Mouse (Mus musculus) thymus, adult 2 months (tissue): ENCODE data around the gene Tmem240. TPM values are rescaled to one million over a fixed set of nuclear protein-coding genes. Genes with fewer than 3 reads are reported as not detected.

Source experiments
- DNase-seq: peaks from one replicate; pipeline ENCODE4 v3.0.0; 2021
- H3K27ac ChIP-seq: fragments of 200-500 bp; 2 replicates; pipeline ENCODE4 v1.5.1; 2012; ENCODE audit warnings: low read length, control low read depth; ENCODE audit not compliant: control insufficient read depth, insufficient read depth
- H3K27me3 ChIP-seq: fragments of 200-500 bp; 2 replicates; pipeline ENCODE4 v1.6.1; 2012; ENCODE audit warnings: mild to moderate bottlenecking, low read length, moderate library complexity, mixed read lengths; ENCODE audit not compliant: control insufficient read depth, insufficient read depth
- H3K36me3 ChIP-seq: fragments of 200-500 bp; 2 replicates; pipeline ENCODE4 v1.6.1; 2012; ENCODE audit warnings: mild to moderate bottlenecking, low read length, moderate library complexity; ENCODE audit not compliant: control insufficient read depth, insufficient read depth
- H3K4me1 ChIP-seq: fragments of 200-500 bp; replicated peaks from 2 replicates; pipeline ENCODE4 v1.6.1; 2012; ENCODE audit warnings: low read length; ENCODE audit not compliant: control insufficient read depth, insufficient read depth
- H3K4me3 ChIP-seq: fragments of 200-500 bp; 2 replicates; pipeline ENCODE4 v1.5.1; 2012; ENCODE audit warnings: mild to moderate bottlenecking, low read length, control low read depth, moderate library complexity; ENCODE audit not compliant: control insufficient read depth, insufficient read depth
- CTCF ChIP-seq: fragments of 200-500 bp; IDR thresholded peaks from 2 replicates; pipeline ENCODE4 v1.5.1; 2012; ENCODE audit warnings: mild to moderate bottlenecking, control low read depth, low read length, moderate library complexity, borderline replicate concordance; ENCODE audit not compliant: control insufficient read depth, poor library complexity, insufficient read depth; ENCODE audit errors: extremely low read depth
- POLR2A ChIP-seq: fragments of 200-500 bp; IDR thresholded peaks from 2 replicates; pipeline ENCODE4 v1.6.1; 2012; ENCODE audit warnings: mild to moderate bottlenecking, low read length, control low read depth, moderate library complexity; ENCODE audit not compliant: control insufficient read depth, poor library complexity, insufficient read depth; ENCODE audit errors: extremely low read depth
- WGBS: fragments of 180-500 bp; shearing (Covaris S2); methylation state at CpG from one replicate; pipeline ENCODE4 v1.1.7; 2018; 5-methylcytosine and 5-hydroxymethylcytosine counted together
- polyA plus RNA-seq: library from polyadenylated mRNA; depleted of rRNA; stranded (reverse); fragments of >200 nt; gene quantifications from 2 replicates; pipeline ENCODE4 v1.2.3, GENCODE M21; 2012

Tmem240 gene
- polyA plus RNA-seq, 1 experiment, result 4.9 TPM

- Histone ChIP-seq H3K27ac (no peak overlapping the region), H3K4me1 (peaks cover 18% of the 10 kb centered on the region), H3K27me3 (no peaks in the 10 kb centered on the region), H3K4me3 (no peak overlapping the region), H3K36me3 (no peaks in the 10 kb centered on the region)
- DNase-seq, result no peak
- WGBS, result 76% methylated on average over 24 of the region's 24 CpGs
- no peak for TF ChIP-seq POLR2A
- TF ChIP-seq CTCF, result no peak
These were observed 36.0 kb downstream of the Tmem240 start for GRCm38 (mm10) chr4:155770626-155771025.

- TF ChIP-seq POLR2A (no peak), CTCF (no peak)
- 87% methylated on average over 2 of the region's 2 CpGs for WGBS
- DNase-seq, result no peak
- Histone ChIP-seq H3K27ac (no peak overlapping the region), H3K36me3 (no peaks in the 10 kb centered on the region), H3K4me3 (no peak overlapping the region), H3K27me3 (no peaks in the 10 kb centered on the region), H3K4me1 (peaks cover 18% of the 10 kb centered on the region)
These were observed 37.1 kb downstream of the Tmem240 start for GRCm38 (mm10) chr4:155771706-155772105.

- peaks cover 18% of the 10 kb centered on the region for H3K4me1 ChIP-seq
- no peak overlapping the region for H3K4me3 ChIP-seq
- H3K27ac ChIP-seq, result no peak overlapping the region
- DNase-seq, result no peak
- WGBS, result 95% methylated on average over 13 of the region's 13 CpGs
- no peaks in the 10 kb centered on the region for H3K27me3 ChIP-seq
- no peaks in the 10 kb centered on the region for H3K36me3 ChIP-seq
- TF ChIP-seq CTCF, result no peak
- TF ChIP-seq POLR2A, result no peak
These were observed 38.2 kb downstream of the Tmem240 start for GRCm38 (mm10) chr4:155772786-155773185.

- WGBS, result 45% methylated on average over 5 of the region's 5 CpGs
- Histone ChIP-seq H3K36me3 (no peaks in the 10 kb centered on the region), H3K27me3 (no peaks in the 10 kb centered on the region), H3K4me3 (no peak overlapping the region), H3K27ac (no peak overlapping the region), H3K4me1 (peaks cover 18% of the 10 kb centered on the region)
- TF ChIP-seq POLR2A, result no peak
- TF ChIP-seq CTCF, result no peak
- DNase-seq, result no peak
These were observed 38.9 kb downstream of the Tmem240 start for GRCm38 (mm10) chr4:155773335-155774078.

GRCm38 (mm10) chr4:155774280-155774754 lies 39.7 kb downstream of the Tmem240 start, which contains the start of gene Vwa1:
Gene Vwa1, minus strand, starts transcription at chr4:155774698.
- peak; percentile 87 for DNase-seq
- no peaks in the 10 kb centered on the region for H3K36me3 ChIP-seq
- H3K27ac ChIP-seq, result no peak within 1 kb of the TSS
- no peak for TF ChIP-seq POLR2A
- no peak for TF ChIP-seq CTCF
- peak within 1 kb of the TSS; percentile 21; the same call in 1 of the 2 replicates for H3K4me3 ChIP-seq
- peaks cover 18% of the 10 kb centered on the region for H3K4me1 ChIP-seq
- H3K27me3 ChIP-seq, result no peaks in the 10 kb centered on the region
- under 1% methylated on average over 35 of the region's 35 CpGs for WGBS

GRCm38 (mm10) chr4:155774971-155775740 lies 40.6 kb downstream of the Tmem240 start:
- peaks cover 14% of the 10 kb centered on the region for H3K4me1 ChIP-seq
- no peaks in the 10 kb centered on the region for H3K36me3 ChIP-seq
- TF ChIP-seq POLR2A (no peak), CTCF (no peak)
- no peak overlapping the region for H3K27ac ChIP-seq
- no peak overlapping the region for H3K4me3 ChIP-seq
- H3K27me3 ChIP-seq, result no peaks in the 10 kb centered on the region
- WGBS, result 22% methylated on average over 9 of the region's 9 CpGs
- DNase-seq, result no peak
